Mouse (Mus musculus) kidney, embryonic 16.5 days (tissue): ENCODE results near the gene Stox2. TPM values are rescaled to one million over a fixed set of nuclear protein-coding genes. Genes with fewer than 3 reads are reported as not detected.

Experiments used
- ATAC-seq: fragments of 200-750 bp; cut with Nextera tagmentation; 2 replicates; pipeline ENCODE4 v1.8.0; 2017; ENCODE audit warnings: moderate TSS enrichment; ENCODE audit not compliant: low FRiP score, low TSS enrichment
- H3K27ac ChIP-seq: fragments of 300-500 bp; sonication (generic); 2 replicates; pipeline ENCODE4 v1.5.1; 2014; ENCODE audit warnings: low read length
- H3K27me3 ChIP-seq: fragments of 300-500 bp; sonication (generic); 2 replicates; pipeline ENCODE4 v1.6.1; 2014; ENCODE audit warnings: low read length, control low read depth, mixed read lengths; ENCODE audit not compliant: insufficient read depth
- H3K36me3 ChIP-seq: fragments of 300-500 bp; sonication (generic); 2 replicates; pipeline ENCODE4 v1.6.1; 2014; ENCODE audit warnings: low read length, control low read depth, mixed read lengths; ENCODE audit not compliant: insufficient read depth
- H3K4me1 ChIP-seq: fragments of 300-500 bp; sonication (generic); 2 replicates; pipeline ENCODE4 v1.6.1; 2014; ENCODE audit warnings: low read length, control low read depth, mixed read lengths; ENCODE audit not compliant: insufficient read depth
- H3K4me2 ChIP-seq: fragments of 300-500 bp; sonication (generic); replicated peaks from 2 replicates; pipeline ENCODE4 v1.6.1; 2014; ENCODE audit warnings: low read depth, low read length
- H3K4me3 ChIP-seq: fragments of 300-500 bp; sonication (generic); 2 replicates; pipeline ENCODE4 v1.5.1; 2014; ENCODE audit warnings: mild to moderate bottlenecking, low read length
- H3K9ac ChIP-seq: fragments of 300-500 bp; sonication (generic); replicated peaks from 2 replicates; pipeline ENCODE4 v1.6.1; 2014; ENCODE audit warnings: low read length
- H3K9me3 ChIP-seq: fragments of 300-500 bp; sonication (generic); 2 replicates; pipeline ENCODE4 v1.6.1; 2016; ENCODE audit warnings: low read length, control low read depth
- WGBS: fragments of 180-500 bp; shearing (Covaris S2); extraction: QIAGEN DNeasy Blood & Tissue Kit; methylation state at CpG from one replicate; pipeline ENCODE4 v1.1.7; 2014; 5-methylcytosine and 5-hydroxymethylcytosine counted together
- polyA plus RNA-seq: library from polyadenylated mRNA; unstranded; fragments of >200 nt; fragmentation: Nextera tagmentation; extraction: Ambion mirVana; gene quantifications from 2 replicates; pipeline ENCODE4 v1.2.1, GENCODE M21; 2015

Stox2 gene
- polyA plus RNA-seq, 1 experiment from 2014 or later = 9.4 TPM

DNA sequence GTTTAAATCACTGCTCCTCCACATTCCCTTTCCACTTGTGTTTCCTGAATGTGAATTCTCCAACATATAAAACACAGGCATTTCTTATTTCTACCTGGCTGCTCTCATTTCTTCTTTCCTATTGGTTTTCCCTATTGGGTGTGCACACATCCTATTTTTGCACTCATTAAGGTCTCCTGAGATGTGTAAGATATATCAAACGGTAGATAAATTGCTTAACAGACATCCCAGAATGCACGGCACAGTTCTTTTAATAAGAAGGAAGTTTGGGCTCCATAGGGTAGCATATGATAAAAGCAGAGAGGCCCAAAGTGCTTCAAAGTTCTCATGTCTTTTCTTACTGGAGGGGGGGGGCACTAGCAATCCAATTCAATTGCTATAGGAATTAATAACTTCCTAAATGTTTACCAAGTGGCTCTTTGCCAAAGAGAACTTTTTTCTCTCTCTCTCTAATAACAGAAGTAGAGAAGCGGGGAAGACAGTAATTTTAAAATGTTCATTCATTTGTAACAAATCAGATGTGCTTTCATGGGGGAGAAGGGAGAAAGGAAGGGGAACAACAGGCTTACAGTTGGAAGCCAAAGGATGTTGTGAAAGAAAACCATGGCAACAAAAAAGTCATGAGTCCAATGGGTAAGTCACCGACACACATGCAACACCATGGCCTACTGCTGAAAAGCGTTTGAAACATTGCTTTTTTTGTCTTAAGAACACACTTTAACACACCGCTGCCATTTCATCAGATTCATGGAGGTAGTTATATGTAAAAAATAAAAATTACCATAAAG lies 263.2 kb downstream of the Stox2 start:
- no peaks in the 10 kb centered on the region; the same call in 1 of the 2 replicates for H3K4me1 ChIP-seq
- no peak overlapping the region for H3K4me2 ChIP-seq
- no peak overlapping the region for H3K9ac ChIP-seq
- H3K36me3 ChIP-seq = peaks cover 17% of the 10 kb centered on the region
- no peak overlapping the region for H3K27ac ChIP-seq
- peaks cover 8% of the 10 kb centered on the region for H3K9me3 ChIP-seq
- no peaks in the 10 kb centered on the region for H3K27me3 ChIP-seq
- H3K4me3 ChIP-seq = no peak overlapping the region
- ATAC-seq = no peak
- WGBS = 81% methylated on average over 6 of the region's 6 CpGs

GRCm38 (mm10) chr8:47182292-47182691 lies 263.9 kb downstream of the Stox2 start:
- no peak overlapping the region for H3K4me3 ChIP-seq
- no peaks in the 10 kb centered on the region for H3K27me3 ChIP-seq
- WGBS = 78% methylated on average over 4 of the region's 4 CpGs
- no peak overlapping the region for H3K4me2 ChIP-seq
- no peak overlapping the region for H3K9ac ChIP-seq
- H3K9me3 ChIP-seq = peaks cover 8% of the 10 kb centered on the region
- no peak for ATAC-seq
- no peak overlapping the region for H3K27ac ChIP-seq
- H3K4me1 ChIP-seq = no peaks in the 10 kb centered on the region; the same call in 1 of the 2 replicates
- H3K36me3 ChIP-seq = peaks cover 12% of the 10 kb centered on the region

DNA sequence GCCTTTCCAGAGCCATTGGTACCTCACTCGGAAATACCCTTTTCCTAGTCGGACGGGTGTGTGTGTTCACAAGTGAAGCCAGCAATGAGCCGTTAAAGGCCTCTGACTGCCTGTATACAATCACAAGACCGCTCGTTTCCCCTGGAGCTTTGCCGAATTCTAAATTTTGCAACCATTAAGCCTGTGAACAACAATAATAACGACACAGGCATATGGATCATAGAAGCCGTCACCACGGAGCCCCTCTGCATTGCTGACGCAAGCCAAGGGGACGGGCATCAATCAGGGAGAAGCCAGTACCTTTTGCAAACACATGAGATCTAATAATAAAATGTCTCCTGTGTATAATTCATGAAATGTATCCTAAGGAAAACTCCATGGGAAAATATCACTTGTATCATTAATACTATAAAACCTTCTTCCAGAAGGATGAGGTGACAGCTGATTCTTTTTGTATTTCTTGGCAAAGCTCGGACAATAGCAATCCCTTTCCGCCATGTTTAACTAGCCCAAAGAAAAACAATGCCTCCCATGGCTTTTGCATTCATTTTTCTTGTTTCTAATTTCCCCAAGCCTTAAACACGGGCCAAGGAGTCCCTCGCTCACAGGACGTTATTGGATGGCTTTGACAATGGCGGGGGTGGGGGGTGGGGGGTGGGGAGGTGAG lies 265.0 kb downstream of the Stox2 start:
- no peak overlapping the region for H3K27ac ChIP-seq
- H3K36me3 ChIP-seq = peaks cover 6% of the 10 kb centered on the region
- peaks cover 6% of the 10 kb centered on the region for H3K9me3 ChIP-seq
- no peak overlapping the region for H3K4me2 ChIP-seq
- no peak for ATAC-seq
- 69% methylated on average over 18 of the region's 18 CpGs for WGBS
- no peaks in the 10 kb centered on the region; the same call in 1 of the 2 replicates for H3K4me1 ChIP-seq
- H3K4me3 ChIP-seq = no peak overlapping the region
- H3K27me3 ChIP-seq = no peaks in the 10 kb centered on the region
- no peak overlapping the region for H3K9ac ChIP-seq

DNA sequence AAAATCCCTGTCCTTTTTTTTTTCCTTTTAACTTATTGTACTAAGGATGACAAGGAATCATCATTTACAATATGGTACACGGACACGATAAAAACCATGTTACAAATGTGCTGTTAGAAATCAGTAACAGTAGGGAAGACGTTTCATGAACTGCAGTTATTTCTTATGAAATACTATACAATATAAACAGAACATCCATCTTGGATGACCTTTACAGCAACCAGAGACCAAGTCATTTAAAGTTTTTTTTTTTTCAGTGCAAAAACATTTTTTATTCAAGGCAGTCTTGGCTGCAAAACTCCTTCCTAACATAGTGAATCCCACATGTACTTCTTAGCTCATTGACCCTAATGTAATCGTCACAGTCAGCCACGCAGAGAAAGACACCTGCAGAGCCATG lies 266.0 kb downstream of the Stox2 start:
- 70% methylated on average over 5 of the region's 5 CpGs for WGBS
- no peaks in the 10 kb centered on the region; the same call in 1 of the 2 replicates for H3K4me1 ChIP-seq
- H3K9ac ChIP-seq = no peak overlapping the region
- no peak overlapping the region for H3K4me2 ChIP-seq
- H3K27ac ChIP-seq = no peak overlapping the region
- no peaks in the 10 kb centered on the region for H3K27me3 ChIP-seq
- no peak overlapping the region for H3K4me3 ChIP-seq
- no peaks in the 10 kb centered on the region for H3K9me3 ChIP-seq
- no peaks in the 10 kb centered on the region for H3K36me3 ChIP-seq
- ATAC-seq = no peak

DNA sequence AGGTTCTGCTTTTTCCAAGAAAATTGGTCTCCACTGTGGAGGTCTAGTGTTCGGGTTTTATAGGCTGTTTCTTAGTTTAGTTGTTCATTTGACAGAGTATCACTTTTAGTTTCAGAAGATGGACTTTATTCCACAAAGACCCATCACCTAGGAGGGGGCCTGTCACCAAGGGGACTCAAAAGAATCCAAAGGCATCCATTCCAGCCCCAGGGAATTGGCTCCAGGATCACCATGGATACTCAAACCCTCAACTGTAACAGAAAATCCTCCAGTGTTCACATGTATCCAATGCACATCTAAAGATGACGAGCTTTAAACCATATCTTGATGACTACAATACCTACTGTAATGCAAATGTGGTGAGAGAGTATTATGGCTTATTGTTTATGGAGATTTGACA lies 267.4 kb downstream of the Stox2 start:
- H3K4me3 ChIP-seq = no peak overlapping the region
- H3K4me2 ChIP-seq = no peak overlapping the region
- no peak for ATAC-seq
- H3K36me3 ChIP-seq = no peaks in the 10 kb centered on the region
- H3K4me1 ChIP-seq = no peaks in the 10 kb centered on the region
- H3K9me3 ChIP-seq = no peaks in the 10 kb centered on the region
- H3K27me3 ChIP-seq = no peaks in the 10 kb centered on the region
- WGBS = 89% methylated on average over 2 of the region's 2 CpGs
- no peak overlapping the region for H3K9ac ChIP-seq
- no peak overlapping the region for H3K27ac ChIP-seq

- Histone ChIP-seq H3K4me3 (no peak overlapping the region), H3K9me3 (peaks cover 3% of the 10 kb centered on the region; the same call in 1 of the 2 replicates), H3K36me3 (no peaks in the 10 kb centered on the region), H3K4me1 (no peaks in the 10 kb centered on the region), H3K4me2 (no peak overlapping the region), H3K27ac (no peak overlapping the region), H3K27me3 (no peaks in the 10 kb centered on the region), H3K9ac (no peak overlapping the region)
- ATAC-seq = no peak
- WGBS = 69% methylated on average over 7 of the region's 7 CpGs
Observed at GRCm38 (mm10) chr8:47173823-47174222, 272.3 kb downstream of the Stox2 start.

GRCm38 (mm10) chr8:47172848-47173247 lies 273.3 kb downstream of the Stox2 start:
- Histone ChIP-seq H3K9ac (no peak overlapping the region), H3K4me2 (no peak overlapping the region), H3K27me3 (no peaks in the 10 kb centered on the region), H3K4me1 (no peaks in the 10 kb centered on the region), H3K9me3 (peaks cover 3% of the 10 kb centered on the region; the same call in 1 of the 2 replicates), H3K4me3 (no peak overlapping the region), H3K36me3 (no peaks in the 10 kb centered on the region), H3K27ac (no peak overlapping the region)
- WGBS = 80% methylated on average over 10 of the region's 10 CpGs
- ATAC-seq = no peak

DNA sequence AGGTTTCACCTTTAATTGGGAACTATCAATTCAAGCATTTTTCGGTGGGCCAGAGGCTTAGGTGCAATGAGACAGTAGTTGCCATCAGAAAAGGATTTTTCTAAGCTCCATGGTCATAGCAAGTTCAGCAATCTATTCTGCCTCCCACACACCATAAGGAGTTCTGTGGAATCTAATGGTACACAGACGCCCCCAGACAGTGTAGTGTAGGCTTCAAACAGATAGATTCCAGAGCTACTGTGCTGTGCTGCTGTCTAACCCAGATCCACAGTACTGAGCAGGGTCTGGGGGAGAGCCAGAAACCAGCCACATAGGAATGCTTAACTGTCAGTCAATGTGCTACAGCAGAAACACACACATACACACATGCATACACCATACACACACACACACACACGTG lies 285.5 kb downstream of the Stox2 start:
- WGBS = 83% methylated on average over 3 of the region's 3 CpGs
- Histone ChIP-seq H3K9me3 (no peaks in the 10 kb centered on the region), H3K27ac (no peak overlapping the region), H3K4me2 (no peak overlapping the region), H3K9ac (no peak overlapping the region), H3K4me1 (no peaks in the 10 kb centered on the region), H3K27me3 (no peaks in the 10 kb centered on the region), H3K4me3 (no peak overlapping the region), H3K36me3 (no peaks in the 10 kb centered on the region)
- ATAC-seq = no peak

GRCm38 (mm10) chr8:47154521-47154920 lies 291.6 kb downstream of the Stox2 start:
- Histone ChIP-seq H3K4me3 (no peak overlapping the region), H3K36me3 (no peaks in the 10 kb centered on the region), H3K27ac (no peak overlapping the region), H3K27me3 (no peaks in the 10 kb centered on the region), H3K9me3 (peaks cover 17% of the 10 kb centered on the region), H3K4me2 (no peak overlapping the region), H3K4me1 (no peaks in the 10 kb centered on the region), H3K9ac (no peak overlapping the region)
- WGBS = 96% methylated on average over 2 of the region's 2 CpGs
- ATAC-seq = no peak

DNA sequence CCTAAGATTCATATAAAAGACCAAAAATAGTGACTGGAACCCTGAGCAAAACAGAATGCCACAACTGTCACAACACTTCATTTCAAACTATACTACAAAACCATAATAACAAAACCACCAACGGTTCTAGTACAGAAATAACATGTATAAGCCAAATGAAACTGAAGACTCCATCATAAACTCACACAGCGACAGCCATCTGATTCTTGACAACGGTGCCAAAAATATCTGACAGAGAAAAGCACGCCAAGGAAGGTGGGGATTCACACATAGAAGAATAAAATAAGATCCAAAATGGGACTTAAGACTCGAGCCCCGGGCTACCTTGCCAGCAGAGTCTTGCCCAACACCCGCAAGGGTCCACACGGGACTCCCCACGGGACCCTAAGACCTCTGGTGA lies 300.9 kb downstream of the Stox2 start:
- Histone ChIP-seq H3K36me3 (no peaks in the 10 kb centered on the region), H3K9ac (no peak overlapping the region), H3K4me1 (no peaks in the 10 kb centered on the region), H3K27me3 (no peaks in the 10 kb centered on the region), H3K9me3 (no peaks in the 10 kb centered on the region), H3K4me3 (no peak overlapping the region), H3K4me2 (no peak overlapping the region), H3K27ac (no peak overlapping the region)
- WGBS = 91% methylated on average over 9 of the region's 9 CpGs
- ATAC-seq = no peak
